Mouse (Mus musculus) cerebellum, adult 2 months (tissue): ENCODE data around the gene Rasa3. TPM values are rescaled to one million over a fixed set of nuclear protein-coding genes. Genes with fewer than 3 reads are reported as not detected.

ENCODE experiments used
- DNase-seq, 2 experiments: peaks; one replicate each; pipeline ENCODE4 v3.0.0; 2021
- H3K27ac ChIP-seq: fragments of 200-500 bp; 2 replicates; pipeline ENCODE4 v1.5.1; 2012; ENCODE audit warnings: low read length, control low read depth, inconsistent platforms; ENCODE audit not compliant: insufficient read depth
- H3K27me3 ChIP-seq: fragments of 200-500 bp; 2 replicates; pipeline ENCODE4 v1.6.1; 2012; ENCODE audit warnings: inconsistent platforms, mild to moderate bottlenecking, low read length, moderate library complexity; ENCODE audit not compliant: control insufficient read depth, insufficient read depth
- H3K4me1 ChIP-seq: fragments of 200-500 bp; 2 replicates; pipeline ENCODE4 v1.6.1; 2011; ENCODE audit warnings: low read length; ENCODE audit not compliant: control insufficient read depth, insufficient read depth
- H3K4me3 ChIP-seq: fragments of 200-500 bp; replicated peaks from 2 replicates; pipeline ENCODE3; 2011; ENCODE audit warnings: mild to moderate bottlenecking, low read depth, low read length, control low read depth; ENCODE audit not compliant: insufficient read depth
- CTCF ChIP-seq: fragments of 200-500 bp; IDR thresholded peaks from 2 replicates; pipeline ENCODE4 v1.5.1; 2011; ENCODE audit warnings: low read depth, mild to moderate bottlenecking, control low read depth, low read length, moderate library complexity, borderline replicate concordance; ENCODE audit not compliant: insufficient read depth
- POLR2A ChIP-seq: fragments of 200-500 bp; IDR thresholded peaks from 2 replicates; pipeline ENCODE4 v1.6.1; 2011; ENCODE audit warnings: low read length, control low read depth, borderline replicate concordance; ENCODE audit not compliant: insufficient read depth
- WGBS: fragments of 180-500 bp; shearing (Covaris S2); methylation state at CpG from one replicate; pipeline ENCODE4 v1.1.7; 2018; 5-methylcytosine and 5-hydroxymethylcytosine counted together
- polyA plus RNA-seq: library from polyadenylated mRNA; depleted of rRNA; stranded (reverse); fragments of >200 nt; gene quantifications from 2 replicates; pipeline ENCODE4 v1.2.3, GENCODE M21; 2012; rRNA removed

Gene Rasa3
- polyA plus RNA-seq, 1 experiment: 94.9 TPM

DNA sequence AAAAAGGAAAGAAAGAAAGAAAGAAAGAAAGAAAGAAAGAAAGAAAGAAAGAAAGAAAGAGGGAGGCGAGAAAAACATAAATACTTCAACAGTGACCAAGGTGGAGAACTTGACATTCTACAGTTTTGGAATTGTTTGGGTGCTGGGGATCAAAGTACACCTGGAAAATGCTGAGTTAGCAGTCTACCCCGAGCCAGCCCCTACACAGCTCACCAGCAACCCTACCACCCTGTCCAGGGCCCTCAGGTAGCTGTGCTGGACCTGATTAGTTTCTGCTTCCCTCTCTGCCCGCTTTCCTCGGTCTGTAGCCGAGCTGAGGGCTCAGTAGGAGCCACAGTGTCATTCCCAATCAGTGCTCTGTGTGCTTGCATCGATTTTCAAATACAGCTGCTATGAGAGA lies 157.1 kb downstream of the Rasa3 start:
- TF ChIP-seq POLR2A: no peak
- TF ChIP-seq CTCF: no peak
- WGBS: 77% methylated on average over 6 of the region's 6 CpGs
- H3K27ac ChIP-seq: no peak overlapping the region
- H3K27me3 ChIP-seq: no peaks in the 10 kb centered on the region
- no peak for DNase-seq
- no peak overlapping the region for H3K4me3 ChIP-seq
- peaks cover 10% of the 10 kb centered on the region for H3K4me1 ChIP-seq

DNA sequence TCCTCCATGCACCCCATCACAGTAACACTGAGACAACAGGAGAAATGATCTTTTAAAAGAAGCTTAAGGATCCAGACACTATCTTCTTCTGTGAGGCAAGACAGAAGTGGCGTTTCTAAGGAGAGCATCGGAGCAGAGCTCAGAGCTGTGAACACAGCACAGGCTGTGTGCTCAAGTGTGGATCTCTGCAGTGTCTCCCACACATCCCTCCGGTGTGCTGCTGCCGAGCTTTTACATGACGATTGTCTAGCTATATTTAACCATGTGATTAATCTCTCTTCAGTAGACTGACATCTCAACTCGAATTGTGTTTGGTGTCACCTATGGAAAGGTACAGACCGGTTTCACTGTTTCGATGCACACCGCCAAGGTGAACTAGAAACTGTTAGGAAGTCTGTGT lies 157.9 kb downstream of the Rasa3 start:
- WGBS: 89% methylated on average over 9 of the region's 9 CpGs

DNA sequence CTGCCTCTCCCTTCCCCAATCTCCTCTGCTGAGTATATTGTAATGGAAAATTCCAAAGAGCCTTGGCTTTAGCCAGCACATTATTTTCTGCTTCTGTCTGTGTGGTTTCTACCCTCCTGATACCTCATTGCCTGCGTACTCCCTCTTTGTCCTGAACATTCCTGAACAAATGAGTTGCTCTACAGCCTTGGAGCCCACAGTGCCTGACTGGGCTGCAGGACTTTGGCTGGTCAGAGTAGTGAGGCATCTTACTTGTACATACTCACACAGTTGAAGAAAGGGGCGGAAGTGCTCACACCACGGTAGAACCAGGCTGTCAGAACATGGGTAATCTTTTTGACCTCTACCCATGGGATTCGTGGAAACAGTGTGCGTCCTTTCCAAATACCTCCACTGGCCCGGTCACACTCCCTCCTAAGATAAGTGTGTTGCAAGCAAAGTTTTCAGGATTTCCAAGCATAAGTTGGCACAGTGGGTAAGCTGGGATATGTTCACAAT lies 160.1 kb downstream of the Rasa3 start:
- no peak overlapping the region for H3K4me3 ChIP-seq
- H3K27ac ChIP-seq: no peak overlapping the region
- DNase-seq: no peak
- 98% methylated on average over 6 of the region's 6 CpGs for WGBS
- TF ChIP-seq CTCF (no peak), POLR2A (no peak)
- H3K4me1 ChIP-seq: peaks cover 23% of the 10 kb centered on the region
- no peaks in the 10 kb centered on the region for H3K27me3 ChIP-seq

More for the DNA sequence above, 157.9 kb downstream of the Rasa3 start:
- Histone ChIP-seq H3K4me3 (no peak overlapping the region), H3K27ac (no peak overlapping the region), H3K4me1 (peaks cover 12% of the 10 kb centered on the region), H3K27me3 (no peaks in the 10 kb centered on the region)
- no peak for DNase-seq
- TF ChIP-seq CTCF: no peak
- TF ChIP-seq POLR2A: no peak

Other genes starting within 250 kb of the Rasa3 start
- 1.0 and 1.4 TPM in 2 replicates for gene Tmem255b, start 242.4 kb downstream of the Rasa3 start, polyA plus RNA-seq
- gene Gas6, start 183.1 kb downstream of the Rasa3 start, polyA plus RNA-seq: 141 and 145 TPM in 2 replicates
- gene 1700029H14Rik, start 115.1 kb downstream of the Rasa3 start, polyA plus RNA-seq: 0.18 TPM in 1 of 2 replicates, not detected in the other
- 1.7 and 3.0 TPM in 2 replicates for gene Cfap97d2, start 28.3 kb upstream of the Rasa3 start, polyA plus RNA-seq
- 61.9 and 64.4 TPM in 2 replicates for gene Cdc16, start 80.1 kb upstream of the Rasa3 start, polyA plus RNA-seq
- gene Upf3a, start 108.0 kb upstream of the Rasa3 start, polyA plus RNA-seq: 27.9 and 30.5 TPM in 2 replicates
- gene AF366264, start 160.8 kb upstream of the Rasa3 start, polyA plus RNA-seq: not detected in 2 replicates
- gene Champ1, start 192.0 kb upstream of the Rasa3 start, polyA plus RNA-seq: 22.0 and 23.4 TPM in 2 replicates
- 80.2 and 82.2 TPM in 2 replicates for gene Coprs, start 212.7 kb upstream of the Rasa3 start, polyA plus RNA-seq